Mouse (Mus musculus) common myeloid progenitor, adult 5-6 weeks (primary cell): Measurements from ENCODE around the gene Phf21b. TPM values are rescaled to one million over a fixed set of nuclear protein-coding genes. Genes with fewer than 3 reads are reported as not detected.
A peak's percentile ranks its signal among the peaks of the same experiment; 100 is the strongest.

ENCODE experiments used
- ATAC-seq: replicated peaks from 2 replicates; pipeline ENCODE4 v1.8.0; 2016; ENCODE audit warnings: low read depth, mild to moderate bottlenecking, moderate TSS enrichment, inconsistent platforms; ENCODE audit not compliant: poor library complexity, severe bottlenecking
- total RNA-seq: library from RNA; stranded (forward); fragments of 200-1000, 187-1606 nt; gene quantifications from 2 replicates; pipeline ENCODE4 v1.2.3, GENCODE M21; 2017

Gene Phf21b
- total RNA-seq, 1 experiment from 2014 or later = 5.3 TPM

- no peak for ATAC-seq
These were observed 5.5 kb downstream of the Phf21b start for GRCm38 (mm10) chr15:84850321-84850720.

GRCm38 (mm10) chr15:84846216-84846615, 9.6 kb downstream of the Phf21b start:
- ATAC-seq = no peak

GRCm38 (mm10) chr15:84844831-84845230, 11.0 kb downstream of the Phf21b start:
- no peak for ATAC-seq

- ATAC-seq = no peak
These were observed 12.8 kb downstream of the Phf21b start for GRCm38 (mm10) chr15:84843034-84843433.

GRCm38 (mm10) chr15:84841925-84842821, 13.7 kb downstream of the Phf21b start:
- no peak for ATAC-seq

GRCm38 (mm10) chr15:84840560-84840959, 15.3 kb downstream of the Phf21b start:
- ATAC-seq = no peak

- ATAC-seq = no peak
These were observed 16.3 kb downstream of the Phf21b start for GRCm38 (mm10) chr15:84839521-84839920.

GRCm38 (mm10) chr15:84837896-84838295, 18.0 kb downstream of the Phf21b start:
- no peak for ATAC-seq

- peak; percentile 99 for ATAC-seq
These were observed 26.4 kb downstream of the Phf21b start for GRCm38 (mm10) chr15:84829416-84829815.

GRCm38 (mm10) chr15:84828603-84829002, 27.2 kb downstream of the Phf21b start:
- ATAC-seq = no peak

- ATAC-seq = no peak
These were observed 32.8 kb downstream of the Phf21b start for GRCm38 (mm10) chr15:84823086-84823485.

- no peak for ATAC-seq
These were observed 35.0 kb downstream of the Phf21b start for GRCm38 (mm10) chr15:84820811-84821210.

- ATAC-seq = no peak
These were observed 37.6 kb downstream of the Phf21b start for GRCm38 (mm10) chr15:84818284-84818683.

- no peak for ATAC-seq
These were observed 38.3 kb downstream of the Phf21b start for GRCm38 (mm10) chr15:84817589-84817988.

GRCm38 (mm10) chr15:84815171-84815570, 40.7 kb downstream of the Phf21b start:
- no peak for ATAC-seq

- no peak for ATAC-seq
These were observed 43.0 kb downstream of the Phf21b start for GRCm38 (mm10) chr15:84812831-84813357.

GRCm38 (mm10) chr15:84811126-84811525, 44.7 kb downstream of the Phf21b start:
- no peak for ATAC-seq

- no peak for ATAC-seq
These were observed 46.4 kb downstream of the Phf21b start for GRCm38 (mm10) chr15:84809275-84809952.

- ATAC-seq = no peak
These were observed 52.2 kb downstream of the Phf21b start for GRCm38 (mm10) chr15:84803685-84804084.

- no peak for ATAC-seq
These were observed 55.7 kb downstream of the Phf21b start for GRCm38 (mm10) chr15:84800132-84800531.

GRCm38 (mm10) chr15:84793649-84794048, 62.2 kb downstream of the Phf21b start:
- ATAC-seq = no peak
